Mouse (Mus musculus): ENCODE measurements around the gene Cep83. TPM values are rescaled to one million over a fixed set of nuclear protein-coding genes. Genes with fewer than 3 reads are reported as not detected.

Cep83 gene
- polyA plus RNA-seq, 1 experiment from 2014 or later = 18.1 TPM

GRCm38 (mm10) chr10:94789205-94789604 lies 100.8 kb downstream of the Cep83 start:
- Histone ChIP-seq H3K4me2 (no peak overlapping the region), H3K4me1 (no peaks in the 10 kb centered on the region), H3K9ac (no peak overlapping the region), H3K9me3 (no peaks in the 10 kb centered on the region), H3K27ac (no peak overlapping the region), H3K27me3 (replicated peaks) (no peaks in the 10 kb centered on the region), H3K4me3 (no peak overlapping the region), H3K36me3 (replicated peaks) (peaks cover 6% of the 10 kb centered on the region; the same call in 1 of the 2 replicates)
- ATAC-seq (replicated peaks) = no peak
- WGBS = 69% methylated on average over 3 of the region's 3 CpGs

- Histone ChIP-seq H3K27me3 (replicated peaks) (no peaks in the 10 kb centered on the region), H3K9ac (no peak overlapping the region), H3K9me3 (no peaks in the 10 kb centered on the region), H3K27ac (no peak overlapping the region), H3K4me3 (no peak overlapping the region), H3K4me2 (no peak overlapping the region), H3K36me3 (replicated peaks) (peaks cover 19% of the 10 kb centered on the region; the same call in 1 of the 2 replicates), H3K4me1 (no peaks in the 10 kb centered on the region)
- WGBS = 97% methylated on average over 3 of the region's 3 CpGs
- no peak for ATAC-seq (replicated peaks)
Measured at GRCm38 (mm10) chr10:94793914-94794313, 105.5 kb downstream of the Cep83 start.

DNA sequence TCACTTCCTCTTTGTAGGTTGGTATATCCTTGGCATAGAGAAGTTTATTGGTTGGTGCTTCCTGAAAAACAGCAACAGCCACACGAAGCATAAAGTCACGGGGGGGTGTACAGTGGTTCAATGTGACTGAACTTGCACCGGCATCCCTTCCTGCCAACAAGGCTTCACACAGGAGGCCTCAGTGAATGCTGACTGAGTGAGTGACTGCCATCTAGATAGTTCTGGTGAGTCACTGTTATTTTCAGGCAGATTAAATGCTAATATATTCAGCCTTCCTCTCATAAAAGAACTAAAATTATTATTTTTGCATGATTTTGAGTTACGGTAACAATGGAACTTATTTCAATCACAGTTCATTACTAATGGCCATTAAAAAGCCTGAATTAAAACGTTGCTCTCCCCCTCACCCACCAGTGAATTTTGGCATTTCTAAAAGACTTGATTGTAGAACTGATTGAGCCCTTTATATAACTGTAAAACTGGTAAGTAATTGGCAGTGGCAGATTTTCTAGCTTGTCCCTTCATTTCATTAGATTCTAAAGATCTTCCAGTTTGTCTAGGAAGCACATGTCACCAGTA lies 106.3 kb downstream of the Cep83 start:
- WGBS = 93% methylated on average over 5 of the region's 5 CpGs
- Histone ChIP-seq H3K9me3 (no peaks in the 10 kb centered on the region), H3K4me2 (no peak overlapping the region), H3K36me3 (replicated peaks) (peaks cover 19% of the 10 kb centered on the region; the same call in 1 of the 2 replicates), H3K4me1 (peaks cover 6% of the 10 kb centered on the region; the same call in 1 of the 2 replicates), H3K27me3 (replicated peaks) (no peaks in the 10 kb centered on the region), H3K27ac (no peak overlapping the region), H3K4me3 (no peak overlapping the region), H3K9ac (no peak overlapping the region)
- ATAC-seq (replicated peaks) = no peak

GRCm38 (mm10) chr10:94798128-94798527 lies 109.7 kb downstream of the Cep83 start:
- Histone ChIP-seq H3K36me3 (replicated peaks) (peaks cover 19% of the 10 kb centered on the region; the same call in 1 of the 2 replicates), H3K4me3 (no peak overlapping the region), H3K9ac (no peak overlapping the region), H3K27ac (no peak overlapping the region), H3K9me3 (no peaks in the 10 kb centered on the region), H3K27me3 (replicated peaks) (no peaks in the 10 kb centered on the region), H3K4me2 (no peak overlapping the region), H3K4me1 (peaks cover 6% of the 10 kb centered on the region; the same call in 1 of the 2 replicates)
- no peak for ATAC-seq (replicated peaks)
- WGBS = 89% methylated on average over 5 of the region's 5 CpGs

GRCm38 (mm10) chr10:94799485-94800239 lies 111.2 kb downstream of the Cep83 start:
- Histone ChIP-seq H3K9ac (no peak overlapping the region), H3K4me3 (no peak overlapping the region), H3K4me1 (peaks cover 6% of the 10 kb centered on the region; the same call in 1 of the 2 replicates), H3K9me3 (no peaks in the 10 kb centered on the region), H3K4me2 (no peak overlapping the region), H3K27ac (0 out of 2 replicates have a peak overlapping the region, but pooled peaks have one; percentile 14), H3K36me3 (replicated peaks) (0 out of 2 replicates have a peak, but pooled peaks cover 11% of the 10 kb centered on the region), H3K27me3 (replicated peaks) (no peaks in the 10 kb centered on the region)
- peak; percentile 75 for ATAC-seq (replicated peaks)
- WGBS = 40% methylated on average over 2 of the region's 2 CpGs

GRCm38 (mm10) chr10:94800677-94801354 lies 112.4 kb downstream of the Cep83 start:
- Histone ChIP-seq H3K9me3 (no peaks in the 10 kb centered on the region), H3K36me3 (replicated peaks) (0 out of 2 replicates have a peak, but pooled peaks cover 7% of the 10 kb centered on the region), H3K4me3 (no peak overlapping the region), H3K27me3 (replicated peaks) (no peaks in the 10 kb centered on the region), H3K27ac (no peak overlapping the region), H3K4me1 (peaks cover 6% of the 10 kb centered on the region; the same call in 1 of the 2 replicates), H3K4me2 (no peak overlapping the region), H3K9ac (no peak overlapping the region)
- no peak for ATAC-seq (replicated peaks)
- WGBS = 87% methylated on average over 7 of the region's 7 CpGs

GRCm38 (mm10) chr10:94804029-94804908 lies 115.8 kb downstream of the Cep83 start:
- Histone ChIP-seq H3K9ac (no peak overlapping the region), H3K4me2 (no peak overlapping the region), H3K27me3 (replicated peaks) (no peaks in the 10 kb centered on the region), H3K27ac (no peak overlapping the region), H3K4me1 (peaks cover 4% of the 10 kb centered on the region; the same call in 1 of the 2 replicates), H3K9me3 (no peaks in the 10 kb centered on the region), H3K4me3 (no peak overlapping the region), H3K36me3 (replicated peaks) (no peaks in the 10 kb centered on the region)
- no peak for ATAC-seq (replicated peaks)
- 77% methylated on average over 10 of the region's 10 CpGs for WGBS

DNA sequence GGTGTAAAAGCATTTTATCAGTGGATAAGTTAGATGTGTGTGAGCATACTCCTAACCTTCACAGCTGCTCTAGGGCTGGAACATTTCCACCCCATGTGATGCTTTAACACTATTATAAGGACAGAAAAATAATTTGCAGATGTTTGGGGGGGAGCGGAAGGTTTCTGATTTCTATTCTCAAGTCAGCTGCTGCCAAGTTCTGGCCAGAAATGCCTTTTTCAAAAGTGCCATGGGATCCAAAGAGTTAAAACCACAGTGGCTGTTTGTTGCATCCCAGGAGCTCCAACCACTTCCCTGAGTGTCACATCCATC lies 116.4 kb downstream of the Cep83 start:
- ATAC-seq (replicated peaks) = no peak
- Histone ChIP-seq H3K27ac (no peak overlapping the region), H3K9me3 (no peaks in the 10 kb centered on the region), H3K4me1 (no peaks in the 10 kb centered on the region), H3K4me3 (no peak overlapping the region), H3K36me3 (replicated peaks) (no peaks in the 10 kb centered on the region), H3K4me2 (no peak overlapping the region), H3K9ac (no peak overlapping the region), H3K27me3 (replicated peaks) (no peaks in the 10 kb centered on the region)
- WGBS = 98% methylated on average over 1 of the region's 1 CpGs

DNA sequence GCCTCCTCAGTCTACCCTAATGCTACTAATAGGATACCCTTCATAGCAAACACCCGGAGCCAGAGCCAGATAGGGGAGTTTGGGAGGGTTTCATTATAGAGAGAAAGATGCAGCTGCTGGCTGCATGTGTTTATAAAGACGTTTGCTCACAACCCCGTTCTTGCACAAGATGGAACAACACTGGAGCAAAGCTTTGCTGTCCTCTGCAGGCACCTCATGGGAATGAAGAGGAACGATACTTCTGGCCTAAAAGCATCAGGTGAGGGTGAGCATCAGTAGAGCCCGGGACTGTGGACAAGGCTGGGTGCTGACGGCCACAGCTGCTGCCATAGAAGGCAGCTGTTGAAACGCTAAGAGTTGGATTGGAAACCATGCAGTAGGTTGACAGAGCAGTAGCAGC lies 118.9 kb downstream of the Cep83 start:
- Histone ChIP-seq H3K4me3 (no peak overlapping the region), H3K27ac (no peak overlapping the region), H3K27me3 (replicated peaks) (no peaks in the 10 kb centered on the region), H3K36me3 (replicated peaks) (0 out of 2 replicates have a peak, but pooled peaks cover 4% of the 10 kb centered on the region), H3K4me2 (no peak overlapping the region), H3K4me1 (peaks cover 6% of the 10 kb centered on the region), H3K9me3 (no peaks in the 10 kb centered on the region), H3K9ac (no peak overlapping the region)
- ATAC-seq (replicated peaks) = no peak
- WGBS = 81% methylated on average over 7 of the region's 7 CpGs

DNA sequence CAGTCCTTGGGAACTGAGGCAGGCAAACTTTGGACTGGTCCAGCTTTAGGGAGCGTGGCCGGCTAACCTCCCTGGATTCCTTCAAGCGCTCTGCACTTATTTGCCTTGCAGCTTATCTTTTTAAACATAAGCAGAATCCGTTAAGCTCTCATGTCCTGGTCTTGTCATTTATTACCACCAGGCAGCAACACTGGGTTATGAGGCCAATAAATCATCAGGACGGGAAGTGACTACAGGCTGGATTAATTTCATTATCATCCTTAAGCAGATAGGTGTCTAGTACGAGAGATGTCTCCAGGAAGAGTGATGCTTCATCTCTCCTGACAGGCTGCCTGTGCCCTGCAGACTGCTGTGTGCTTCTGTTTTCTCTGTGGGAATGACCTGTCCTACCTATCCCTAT lies 119.8 kb downstream of the Cep83 start:
- 70% methylated on average over 6 of the region's 6 CpGs for WGBS

DNA sequence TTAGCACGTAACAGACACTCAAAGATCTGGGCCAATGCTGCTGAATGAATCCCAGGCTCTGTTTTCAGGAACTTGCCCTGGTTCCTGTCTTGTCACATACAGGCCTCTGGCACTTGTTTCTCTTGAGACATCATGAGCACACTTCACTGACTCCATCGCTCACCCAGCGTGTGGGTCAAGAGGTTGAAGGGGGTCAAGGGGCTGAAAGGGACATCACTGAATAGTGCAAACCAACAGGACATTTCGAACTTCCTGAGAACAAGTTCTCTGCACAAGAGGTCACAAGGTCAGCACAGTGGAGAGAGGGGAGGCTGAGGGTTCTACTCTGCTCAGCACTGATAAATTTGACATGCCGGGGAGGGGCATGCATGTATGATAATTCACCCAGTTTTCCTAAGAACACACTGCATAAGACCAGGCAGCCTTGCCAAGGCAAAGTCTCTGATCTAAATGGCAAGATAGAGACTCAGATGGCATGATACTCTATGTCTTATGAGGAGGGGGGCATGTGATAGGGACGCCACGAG lies 121.6 kb downstream of the Cep83 start:
- H3K9me3 ChIP-seq = no peaks in the 10 kb centered on the region

More for the DNA sequence above, 119.8 kb downstream of the Cep83 start:
- H3K36me3 ChIP-seq (replicated peaks) = 0 out of 2 replicates have a peak, but pooled peaks cover 4% of the 10 kb centered on the region
- no peak overlapping the region for H3K4me2 ChIP-seq
- H3K27me3 ChIP-seq (replicated peaks) = no peaks in the 10 kb centered on the region
- H3K4me3 ChIP-seq = no peak overlapping the region
- H3K9me3 ChIP-seq = no peaks in the 10 kb centered on the region
- no peak overlapping the region for H3K27ac ChIP-seq
- H3K4me1 ChIP-seq = peaks cover 13% of the 10 kb centered on the region
- H3K9ac ChIP-seq = no peak overlapping the region
- ATAC-seq (replicated peaks) = no peak

More for the DNA sequence above, 121.6 kb downstream of the Cep83 start:
- H3K4me1 ChIP-seq = peaks cover 15% of the 10 kb centered on the region
- no peak overlapping the region for H3K27ac ChIP-seq
- H3K36me3 ChIP-seq (replicated peaks) = 0 out of 2 replicates have a peak, but pooled peaks cover 4% of the 10 kb centered on the region
- H3K9ac ChIP-seq = no peak overlapping the region
- no peak overlapping the region for H3K4me3 ChIP-seq
- WGBS = 74% methylated on average over 7 of the region's 7 CpGs
- no peak overlapping the region for H3K4me2 ChIP-seq
- no peaks in the 10 kb centered on the region for H3K27me3 ChIP-seq (replicated peaks)
- ATAC-seq (replicated peaks) = no peak
